Mouse (Mus musculus) MEL (cell line): Measurements from ENCODE around the gene Noa1.

Experiments used
- CTCF ChIP-seq, 3 experiments: IDR thresholded peaks in 2 of 3; conservative IDR thresholded peaks in 1 of 3; 2 replicates each; pipeline ENCODE4 v1.5.1; 2011 to 2012; ENCODE audit warnings: low read length in 3 of 3, low read depth in 2 of 3, mild to moderate bottlenecking in 2 of 3, improper control_type of control experiment in 1 of 3, inconsistent platforms in 1 of 3, mixed read lengths in 1 of 3, moderate library complexity in 1 of 3; ENCODE audit not compliant: control insufficient read depth in 1 of 3, insufficient read depth in 1 of 3, poor library complexity in 1 of 3, severe bottlenecking in 1 of 3
- MAZ ChIP-seq: IDR thresholded peaks from 2 replicates; pipeline ENCODE4 v1.6.1; 2012; ENCODE audit warnings: low read depth, mild to moderate bottlenecking, inconsistent platforms, low read length, improper control_type of control experiment
- POLR2A ChIP-seq, 2 experiments: IDR thresholded peaks; 2 replicates each; pipeline ENCODE4 v1.6.1; 2011 to 2012; ENCODE audit warnings: low read length in 2 of 2, mild to moderate bottlenecking in 2 of 2, control low read depth in 1 of 2, improper control_type of control experiment in 1 of 2, low read depth in 1 of 2, moderate library complexity in 1 of 2; ENCODE audit not compliant: control insufficient read depth in 1 of 2, insufficient read depth in 1 of 2, poor library complexity in 1 of 2
- POLR2AphosphoS2 ChIP-seq: IDR thresholded peaks from 2 replicates; pipeline ENCODE4 v1.6.1; 2011; ENCODE audit warnings: low read length, improper control_type of control experiment
- TBP ChIP-seq: IDR thresholded peaks from 2 replicates; pipeline ENCODE4 v1.8.0; 2011; ENCODE audit warnings: low read depth, low read length, improper control_type of control experiment
- USF1 ChIP-seq: IDR thresholded peaks from 2 replicates; pipeline ENCODE4 v1.6.1; 2014; ENCODE audit warnings: low read depth, mild to moderate bottlenecking, inconsistent platforms, low read length, improper control_type of control experiment, moderate library complexity

DNA sequence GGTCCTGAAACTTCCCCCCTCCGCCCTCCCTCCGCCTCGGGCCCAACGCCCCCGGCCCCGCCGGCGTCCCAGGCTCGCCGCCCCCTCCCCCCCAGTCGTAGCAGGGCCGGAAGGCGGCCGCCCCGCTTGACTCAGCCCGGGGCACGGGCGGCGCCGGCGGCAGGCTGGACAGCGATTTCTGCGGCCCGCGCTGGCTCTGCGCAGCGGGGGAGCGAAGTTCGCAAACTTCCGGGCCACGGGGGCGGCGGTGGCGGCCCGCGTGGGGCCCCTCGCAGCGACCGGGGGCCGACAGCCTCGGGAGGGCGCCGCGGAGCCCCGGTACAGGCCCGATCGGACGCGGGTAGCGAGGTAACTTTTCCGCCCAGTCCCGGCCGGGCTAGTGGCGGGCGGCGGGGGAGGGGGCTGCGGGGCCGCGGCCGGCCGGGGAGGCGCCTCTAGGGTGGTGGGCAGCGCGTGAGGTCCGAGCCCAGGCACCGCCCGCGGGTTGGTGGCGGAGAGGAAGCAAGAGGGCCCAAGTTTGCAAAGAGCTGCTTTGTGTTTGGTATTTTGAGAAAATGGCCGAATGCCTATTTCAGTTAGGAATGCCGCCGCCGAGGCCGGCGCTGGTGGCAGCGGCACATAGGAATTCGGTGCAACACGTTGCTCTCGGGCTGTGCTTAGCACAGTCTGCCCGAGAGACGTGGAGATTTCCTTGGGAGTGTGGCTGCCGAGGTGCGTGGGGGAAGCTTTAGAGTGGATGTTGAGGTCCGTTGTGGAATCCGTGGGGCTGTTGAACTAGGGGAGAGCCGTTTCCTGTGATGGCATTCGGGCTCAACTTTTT is 43.6 kb downstream of the Noa1 start:
- no peak for TF ChIP-seq USF1
- peak; percentile 31 to 52; a peak in 1 of 4 replicates for TF ChIP-seq POLR2A (IDR thresholded peaks at IDR 0.05; ENCODE audit: control insufficient read depth in 1 of 2, insufficient read depth in 1 of 2, low read depth in 1 of 2, low read length in 2 of 2, poor library complexity in 1 of 2)
- TF ChIP-seq CTCF (IDR thresholded peaks at IDR 0.05 in 2 of 3, conservative IDR thresholded peaks at IDR 0.05 in 1 of 3; ENCODE audit: control insufficient read depth in 1 of 3, insufficient read depth in 1 of 3, low read depth in 2 of 3, low read length in 3 of 3, poor library complexity in 1 of 3, severe bottlenecking in 1 of 3), result 0 out of 6 replicates have a peak, but pooled peaks of 1 of the 3 experiments have one; percentile 6
- TF ChIP-seq POLR2AphosphoS2, result no peak
- TF ChIP-seq MAZ, result no peak
- TF ChIP-seq TBP, result no peak
